Mouse (Mus musculus): Measurements from ENCODE around the gene Camkk1. TPM values are rescaled to one million over a fixed set of nuclear protein-coding genes. Genes with fewer than 3 reads are reported as not detected.

Gene Camkk1
- polyA plus RNA-seq, 1 experiment from 2014 or later, result 6.1 TPM

DNA sequence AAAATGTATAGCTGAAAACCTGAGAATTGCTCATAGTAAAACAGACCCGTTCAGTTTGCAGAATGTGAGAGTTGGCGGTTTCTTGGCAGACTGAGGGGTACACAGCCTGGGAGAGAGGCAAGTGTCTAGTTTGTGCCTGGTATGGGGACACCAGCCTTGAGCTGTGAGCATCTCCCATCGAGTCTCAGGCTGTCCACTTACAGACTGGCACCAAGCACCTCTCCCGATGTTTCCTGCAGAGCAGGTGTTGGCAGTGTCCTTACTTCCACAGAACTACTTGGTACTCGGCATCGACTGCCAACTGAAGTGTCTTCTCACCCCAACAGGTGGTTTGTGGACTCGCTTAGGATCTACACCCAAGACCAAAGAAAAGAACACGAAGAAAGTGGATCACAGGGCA, 59.8 kb downstream of the Camkk1 start:
- ATAC-seq, result no peak
- no peak overlapping the region for H3K27ac ChIP-seq (ENCODE audit: low read length)
- no peak overlapping the region for H3K4me3 ChIP-seq (ENCODE audit: low read depth, low read length)
- TF ChIP-seq EP300 (IDR thresholded peaks at IDR 0.05), result no peak
- TF ChIP-seq CTCF (IDR thresholded peaks at IDR 0.05), result no peak
- no peak overlapping the region for H3K4me2 ChIP-seq (replicated peaks; ENCODE audit: low read depth, low read length)
- H3K27me3 ChIP-seq (replicated peaks; ENCODE audit: insufficient read depth, low read length), result no peaks in the 10 kb centered on the region
- 88% methylated on average over 8 of the region's 8 CpGs for WGBS
- H3K9ac ChIP-seq (replicated peaks; ENCODE audit: low read depth), result no peak overlapping the region
- no peaks in the 10 kb centered on the region for H3K9me3 ChIP-seq (ENCODE audit: low read length)
- DNase-seq (ENCODE audit: low spot score), result no peak
- H3K36me3 ChIP-seq (ENCODE audit: insufficient read depth, low read length), result peaks cover 19% of the 10 kb centered on the region
- H3K4me1 ChIP-seq (ENCODE audit: insufficient read depth, low read depth, low read length), result no peaks in the 10 kb centered on the region

- TF ChIP-seq CTCF (IDR thresholded peaks at IDR 0.05) (no peak), EP300 (IDR thresholded peaks at IDR 0.05) (no peak)
- H3K4me2 ChIP-seq (replicated peaks; ENCODE audit: low read depth, low read length), result no peak overlapping the region
- 77% methylated on average over 3 of the region's 3 CpGs for WGBS
- 0 out of 2 replicates have a peak, but pooled peaks cover 13% of the 10 kb centered on the region for H3K36me3 ChIP-seq (ENCODE audit: insufficient read depth, low read length)
- no peaks in the 10 kb centered on the region for H3K9me3 ChIP-seq (ENCODE audit: low read length)
- H3K27me3 ChIP-seq (replicated peaks; ENCODE audit: insufficient read depth, low read length), result no peaks in the 10 kb centered on the region
- H3K4me1 ChIP-seq (ENCODE audit: insufficient read depth, low read depth, low read length), result no peaks in the 10 kb centered on the region
- DNase-seq (ENCODE audit: low spot score) (no peak), ATAC-seq (no peak)
- no peak overlapping the region for H3K9ac ChIP-seq (replicated peaks; ENCODE audit: low read depth)
- H3K4me3 ChIP-seq (ENCODE audit: low read depth, low read length), result no peak overlapping the region
- no peak overlapping the region for H3K27ac ChIP-seq (ENCODE audit: low read length)
These were observed 61.5 kb downstream of the Camkk1 start for GRCm38 (mm10) chr11:73080306-73080705.

GRCm38 (mm10) chr11:73084303-73084702, 65.5 kb downstream of the Camkk1 start:
- Histone ChIP-seq H3K27ac (ENCODE audit: low read length) (no peak overlapping the region), H3K9ac (replicated peaks; ENCODE audit: low read depth) (no peak overlapping the region), H3K36me3 (ENCODE audit: insufficient read depth, low read length) (0 out of 2 replicates have a peak, but pooled peaks cover 8% of the 10 kb centered on the region), H3K9me3 (ENCODE audit: low read length) (no peaks in the 10 kb centered on the region), H3K4me1 (ENCODE audit: insufficient read depth, low read depth, low read length) (no peaks in the 10 kb centered on the region), H3K4me3 (ENCODE audit: low read depth, low read length) (no peak overlapping the region), H3K27me3 (replicated peaks; ENCODE audit: insufficient read depth, low read length) (no peaks in the 10 kb centered on the region), H3K4me2 (replicated peaks; ENCODE audit: low read depth, low read length) (no peak overlapping the region)
- DNase-seq (ENCODE audit: low spot score), result no peak
- TF ChIP-seq EP300 (IDR thresholded peaks at IDR 0.05) (no peak), CTCF (IDR thresholded peaks at IDR 0.05) (no peak)
- WGBS, result 58% methylated on average over 6 of the region's 6 CpGs
- no peak for ATAC-seq

DNA sequence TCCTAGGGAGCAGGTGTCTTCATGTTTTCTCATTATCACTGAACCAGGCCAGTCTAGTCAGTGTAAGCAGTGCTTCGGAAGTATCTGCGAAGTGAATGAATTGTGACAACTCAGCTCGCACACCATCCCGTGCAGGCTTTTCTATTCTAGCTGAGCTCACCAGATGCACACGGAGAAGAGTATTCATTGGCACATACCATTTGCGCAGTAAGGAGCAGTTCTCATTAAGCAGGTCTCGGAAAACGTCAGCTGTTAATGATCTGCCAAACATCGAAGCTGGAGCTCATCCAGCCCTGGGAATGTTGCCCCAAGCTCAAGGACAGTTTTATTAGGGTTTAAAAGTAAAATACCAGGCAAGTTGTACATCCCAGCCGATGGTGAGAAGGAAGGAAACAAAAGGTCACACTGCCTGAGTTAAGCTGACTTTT, 66.0 kb downstream of the Camkk1 start:
- ATAC-seq (peak; percentile 50), DNase-seq (ENCODE audit: low spot score) (peak; percentile 23)
- no peak overlapping the region for H3K9ac ChIP-seq (replicated peaks; ENCODE audit: low read depth)
- WGBS, result 56% methylated on average over 10 of the region's 10 CpGs
- no peak overlapping the region for H3K4me2 ChIP-seq (replicated peaks; ENCODE audit: low read depth, low read length)
- TF ChIP-seq EP300 (IDR thresholded peaks at IDR 0.05) (no peak), CTCF (IDR thresholded peaks at IDR 0.05) (no peak)
- 0 out of 2 replicates have a peak, but pooled peaks cover 8% of the 10 kb centered on the region for H3K36me3 ChIP-seq (ENCODE audit: insufficient read depth, low read length)
- no peak overlapping the region for H3K27ac ChIP-seq (ENCODE audit: low read length)
- no peaks in the 10 kb centered on the region for H3K4me1 ChIP-seq (ENCODE audit: insufficient read depth, low read depth, low read length)
- no peak overlapping the region for H3K4me3 ChIP-seq (ENCODE audit: low read depth, low read length)
- H3K27me3 ChIP-seq (replicated peaks; ENCODE audit: insufficient read depth, low read length), result no peaks in the 10 kb centered on the region
- no peaks in the 10 kb centered on the region for H3K9me3 ChIP-seq (ENCODE audit: low read length)

GRCm38 (mm10) chr11:73085391-73085790, 66.6 kb downstream of the Camkk1 start:
- 52% methylated on average over 7 of the region's 7 CpGs for WGBS
- peak; percentile 22 for DNase-seq (ENCODE audit: low spot score)

GRCm38 (mm10) chr11:73087700-73088480, 69.1 kb downstream of the Camkk1 start:
- no peak overlapping the region for H3K27ac ChIP-seq (ENCODE audit: low read length)
- H3K9me3 ChIP-seq (ENCODE audit: low read length), result no peaks in the 10 kb centered on the region
- H3K36me3 ChIP-seq (ENCODE audit: insufficient read depth, low read length), result no peaks in the 10 kb centered on the region
- 40% methylated on average over 6 of the region's 6 CpGs for WGBS
- no peak overlapping the region for H3K4me2 ChIP-seq (replicated peaks; ENCODE audit: low read depth, low read length)
- no peaks in the 10 kb centered on the region for H3K4me1 ChIP-seq (ENCODE audit: insufficient read depth, low read depth, low read length)
- TF ChIP-seq EP300 (IDR thresholded peaks at IDR 0.05) (no peak), CTCF (IDR thresholded peaks at IDR 0.05) (no peak)
- no peak overlapping the region for H3K4me3 ChIP-seq (ENCODE audit: low read depth, low read length)
- H3K9ac ChIP-seq (replicated peaks; ENCODE audit: low read depth), result no peak overlapping the region
- H3K27me3 ChIP-seq (replicated peaks; ENCODE audit: insufficient read depth, low read length), result no peaks in the 10 kb centered on the region
- no peak for ATAC-seq
- DNase-seq (ENCODE audit: low spot score), result no peak

More at GRCm38 (mm10) chr11:73085391-73085790, 66.6 kb downstream of the Camkk1 start:
- no peaks in the 10 kb centered on the region for H3K27me3 ChIP-seq (replicated peaks; ENCODE audit: insufficient read depth, low read length)
- TF ChIP-seq EP300 (IDR thresholded peaks at IDR 0.05) (no peak), CTCF (IDR thresholded peaks at IDR 0.05) (no peak)
- H3K36me3 ChIP-seq (ENCODE audit: insufficient read depth, low read length), result 0 out of 2 replicates have a peak, but pooled peaks cover 8% of the 10 kb centered on the region
- no peak overlapping the region for H3K4me2 ChIP-seq (replicated peaks; ENCODE audit: low read depth, low read length)
- no peaks in the 10 kb centered on the region for H3K4me1 ChIP-seq (ENCODE audit: insufficient read depth, low read depth, low read length)
- no peak overlapping the region for H3K9ac ChIP-seq (replicated peaks; ENCODE audit: low read depth)
- no peaks in the 10 kb centered on the region for H3K9me3 ChIP-seq (ENCODE audit: low read length)
- ATAC-seq, result no peak
- no peak overlapping the region for H3K4me3 ChIP-seq (ENCODE audit: low read depth, low read length)
- no peak overlapping the region for H3K27ac ChIP-seq (ENCODE audit: low read length)
